Mouse (Mus musculus) gastrocnemius, postnatal 14 days (tissue): ENCODE data around the gene Pgrmc2. TPM values are rescaled to one million over a fixed set of nuclear protein-coding genes. Genes with fewer than 3 reads are reported as not detected.

ENCODE experiments used
- DNase-seq: peaks from one replicate; pipeline ENCODE4 v3.0.0; 2021; ENCODE audit warnings: mixed read lengths
- intact Hi-C: fragments of 180-260 bp; cut with DNase I; formaldehyde crosslinking; loops from one replicate; pipeline ENCODE4 v1.15.1; 2025; ENCODE audit warnings: low total_unique reads
- total RNA-seq, 2 experiments: library from RNA; stranded (reverse); gene quantifications; 2 replicates each; pipeline ENCODE4 v1.2.3; 2021

Gene Pgrmc2
- total RNA-seq, 2 experiments from 2014 or later: 18.3 to 21.8 TPM

GRCm38 (mm10) chr3:41018022-41018608 lies 64.7 kb downstream of the Pgrmc2 start:
- no peak for DNase-seq
- intact Hi-C loops: no loop called here

Other genes with a start within 250 kb of the Pgrmc2 start
- gene Mfsd8, start 236.2 kb downstream of the Pgrmc2 start, total RNA-seq: 10 to 100 TPM; 12.5 to 14.4 TPM
- gene Abhd18, start 236.1 kb downstream of the Pgrmc2 start, total RNA-seq: 10 to 100 TPM; 10.4 to 12.9 TPM
- gene 1700034I23Rik, start 180.5 kb downstream of the Pgrmc2 start, total RNA-seq: under 1 TPM in 1 of 2 experiments, not detected in 1; 0.16 TPM
- 10 to 100 TPM; 65.8 to 66.1 TPM for gene Larp1b, start 133.2 kb downstream of the Pgrmc2 start, total RNA-seq